Mouse (Mus musculus) brain, embryonic 14.5 days (tissue): ENCODE measurements at regions not wholly inside any gene's neighbourhood (a gene's known extent, or its start where the extent isn't known, plus 50 kb on each side); places are given as distances from the start of the nearest gene placed in this dataset.
A peak's percentile ranks its signal among the peaks of the same experiment; 100 is the strongest.

Experiments
- DNase-seq: peaks from one replicate; pipeline ENCODE4 v3.0.0-alpha.2; 2011; ENCODE audit warnings: low read depth
- CTCF ChIP-seq: fragments of 200-500 bp; IDR thresholded peaks from 2 replicates; pipeline ENCODE4 v1.5.1; 2012; ENCODE audit warnings: inconsistent platforms, mild to moderate bottlenecking, moderate library complexity, borderline replicate concordance; ENCODE audit not compliant: insufficient read depth, insufficient read length; ENCODE audit errors: extremely low read depth
- POLR2A ChIP-seq: fragments of 200-500 bp; IDR thresholded peaks from 2 replicates; pipeline ENCODE4 v1.6.1; 2012; ENCODE audit warnings: mild to moderate bottlenecking, inconsistent platforms, borderline replicate concordance; ENCODE audit not compliant: poor library complexity, insufficient read depth, insufficient read length, severe bottlenecking; ENCODE audit errors: extremely low read depth

GRCm38 (mm10) chr1:35814751-35815150 is 253.4 kb upstream of the Hs6st1 start:
- TF ChIP-seq POLR2A (no peak), CTCF (no peak)
- no peak for DNase-seq

GRCm38 (mm10) chr1:35821791-35822190 is 246.4 kb upstream of the Hs6st1 start:
- no peak for DNase-seq
- TF ChIP-seq CTCF: no peak
- no peak for TF ChIP-seq POLR2A

- peak; percentile 23 for DNase-seq
- TF ChIP-seq CTCF (no peak), POLR2A (no peak)
Measured at GRCm38 (mm10) chr1:35822376-35823202, 245.6 kb upstream of the Hs6st1 start.

GRCm38 (mm10) chr1:35823496-35823895 is 244.7 kb upstream of the Hs6st1 start:
- TF ChIP-seq CTCF: no peak
- no peak for TF ChIP-seq POLR2A
- no peak for DNase-seq

- TF ChIP-seq CTCF: no peak
- peak; percentile 63 for DNase-seq
Measured at GRCm38 (mm10) chr1:35823981-35824880, 244.0 kb upstream of the Hs6st1 start.

- DNase-seq: no peak
- no peak for TF ChIP-seq POLR2A
- no peak for TF ChIP-seq CTCF
Measured at GRCm38 (mm10) chr1:35825531-35825966, 242.7 kb upstream of the Hs6st1 start.

- DNase-seq: no peak
- TF ChIP-seq CTCF (no peak), POLR2A (no peak)
Measured at GRCm38 (mm10) chr1:35826575-35827114, 241.6 kb upstream of the Hs6st1 start.

- TF ChIP-seq POLR2A (no peak), CTCF (no peak)
Measured at GRCm38 (mm10) chr1:35827471-35827870, 240.7 kb upstream of the Hs6st1 start.

GRCm38 (mm10) chr1:35834180-35834579 is 234.0 kb upstream of the Hs6st1 start:
- DNase-seq: no peak
- TF ChIP-seq CTCF (no peak), POLR2A (no peak)

More at GRCm38 (mm10) chr1:35827471-35827870, 240.7 kb upstream of the Hs6st1 start:
- no peak for DNase-seq

- no peak for TF ChIP-seq CTCF
- TF ChIP-seq POLR2A: no peak
- no peak for DNase-seq
Measured at GRCm38 (mm10) chr1:35836552-35836951, 231.6 kb upstream of the Hs6st1 start.

- TF ChIP-seq POLR2A (no peak), CTCF (no peak)
- no peak for DNase-seq
Measured at GRCm38 (mm10) chr1:35838625-35839024, 229.6 kb upstream of the Hs6st1 start.

- peak; percentile 46 for DNase-seq
- TF ChIP-seq POLR2A (no peak), CTCF (peak; percentile 40; the same call in 1 of the 2 replicates)
Measured at GRCm38 (mm10) chr1:35839446-35839845, 228.8 kb upstream of the Hs6st1 start.

GRCm38 (mm10) chr1:35841626-35842025 is 226.6 kb upstream of the Hs6st1 start:
- TF ChIP-seq POLR2A: no peak
- DNase-seq: no peak
